Mouse (Mus musculus) heart, embryonic 14.5 days (tissue): ENCODE measurements at regions not wholly inside any gene's neighbourhood (a gene's known extent, or its start where the extent isn't known, plus 50 kb on each side); places are given as distances from the start of the nearest gene placed in this dataset.

Source experiments
- ATAC-seq: fragments of 200-750 bp; cut with Nextera tagmentation; 2 replicates; pipeline ENCODE4 v1.8.0; 2017; ENCODE audit warnings: low read depth, moderate TSS enrichment; ENCODE audit not compliant: insufficient number of reproducible peaks, insufficient read depth, low FRiP score
- H3K27ac ChIP-seq, 2 experiments: fragments of 200-500 bp in 1 of 2; fragments of 300-500 bp in 1 of 2; sonication (generic) in 1 of 2; replicated peaks in 1 of 2; 2 replicates each; pipeline ENCODE4 v1.5.1; 2012 to 2014; ENCODE audit warnings: low read depth in 2 of 2, low read length in 2 of 2, control low read depth in 1 of 2, mild to moderate bottlenecking in 1 of 2, mixed read lengths in 1 of 2; ENCODE audit not compliant: control insufficient read depth in 1 of 2, insufficient read depth in 1 of 2
- H3K27me3 ChIP-seq: fragments of 300-500 bp; sonication (generic); 2 replicates; pipeline ENCODE4 v1.6.1; 2014; ENCODE audit warnings: mild to moderate bottlenecking, low read length, control low read depth; ENCODE audit not compliant: control insufficient read depth, insufficient read depth
- H3K36me3 ChIP-seq: fragments of 300-500 bp; sonication (generic); 2 replicates; pipeline ENCODE4 v1.6.1; 2014; ENCODE audit warnings: mild to moderate bottlenecking, control low read depth, low read length, mixed read lengths; ENCODE audit not compliant: control insufficient read depth, insufficient read depth
- H3K4me1 ChIP-seq, 2 experiments: fragments of 200-500 bp in 1 of 2; fragments of 300-500 bp in 1 of 2; sonication (generic) in 1 of 2; 2 replicates each; pipeline ENCODE4 v1.6.1; 2012 to 2014; ENCODE audit warnings: low read length in 2 of 2, control low read depth in 1 of 2, mixed read lengths in 1 of 2; ENCODE audit not compliant: control insufficient read depth in 2 of 2, insufficient read depth in 2 of 2
- H3K4me2 ChIP-seq: fragments of 300-500 bp; sonication (generic); 2 replicates; pipeline ENCODE4 v1.6.1; 2014; ENCODE audit warnings: mild to moderate bottlenecking, low read length
- H3K4me3 ChIP-seq, 2 experiments: fragments of 200-500 bp in 1 of 2; fragments of 300-500 bp in 1 of 2; sonication (generic) in 1 of 2; 2 replicates each; pipeline ENCODE4 v1.5.1; 2012 to 2014; ENCODE audit warnings: low read length in 2 of 2, mild to moderate bottlenecking in 2 of 2, control low read depth in 1 of 2, low read depth in 1 of 2, moderate library complexity in 1 of 2; ENCODE audit not compliant: control insufficient read depth in 1 of 2, insufficient read depth in 1 of 2
- H3K9ac ChIP-seq: fragments of 300-500 bp; sonication (generic); 2 replicates; pipeline ENCODE4 v1.6.1; 2014; ENCODE audit warnings: mild to moderate bottlenecking, low read length
- H3K9me3 ChIP-seq: fragments of 300-500 bp; sonication (generic); 2 replicates; pipeline ENCODE4 v1.6.1; 2016; ENCODE audit warnings: low read length, control low read depth; ENCODE audit not compliant: control insufficient read depth
- whole genome bisulfite sequencing: fragments of 180-500 bp; shearing (Covaris S2); extraction: QIAGEN DNeasy Blood & Tissue Kit; methylation state at CpG from one replicate; pipeline ENCODE4 v1.1.7; 2014; 5-methylcytosine and 5-hydroxymethylcytosine counted together

DNA sequence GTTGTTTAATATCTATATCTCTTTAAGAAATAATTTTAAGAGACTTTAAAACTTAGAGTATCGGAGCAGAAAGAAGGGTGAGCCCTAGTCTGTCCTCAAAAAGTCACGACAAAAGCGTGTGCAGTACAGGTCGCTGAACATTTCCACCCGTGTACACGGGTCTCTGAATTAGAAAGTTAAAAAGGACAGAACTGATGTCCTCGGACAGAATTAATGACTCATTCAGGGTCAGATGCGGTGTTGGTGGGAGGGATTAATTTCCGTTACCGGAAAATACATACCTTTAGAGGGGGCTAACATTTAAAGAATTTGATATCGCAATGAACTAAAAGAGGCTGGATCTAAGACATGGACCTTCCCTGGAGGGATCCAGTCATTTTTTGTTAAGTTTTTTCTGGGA is 152.3 kb upstream of the Smim15 start:
- Histone ChIP-seq H3K4me3 (peak overlapping the region; percentile 84 to 92), H3K4me2 (peak overlapping the region; percentile 81), H3K9ac (peak overlapping the region; percentile 80), H3K27me3 (peaks cover 24% of the 10 kb centered on the region), H3K9me3 (no peaks in the 10 kb centered on the region), H3K27ac (no peak overlapping the region), H3K4me1 (peaks cover 0 to 18% of the 10 kb centered on the region in 2 experiments; a peak in 3 of 4 replicates), H3K36me3 (no peaks in the 10 kb centered on the region)
- WGBS = 9% methylated on average over 11 of the region's 11 CpGs
- ATAC-seq = no peak

DNA sequence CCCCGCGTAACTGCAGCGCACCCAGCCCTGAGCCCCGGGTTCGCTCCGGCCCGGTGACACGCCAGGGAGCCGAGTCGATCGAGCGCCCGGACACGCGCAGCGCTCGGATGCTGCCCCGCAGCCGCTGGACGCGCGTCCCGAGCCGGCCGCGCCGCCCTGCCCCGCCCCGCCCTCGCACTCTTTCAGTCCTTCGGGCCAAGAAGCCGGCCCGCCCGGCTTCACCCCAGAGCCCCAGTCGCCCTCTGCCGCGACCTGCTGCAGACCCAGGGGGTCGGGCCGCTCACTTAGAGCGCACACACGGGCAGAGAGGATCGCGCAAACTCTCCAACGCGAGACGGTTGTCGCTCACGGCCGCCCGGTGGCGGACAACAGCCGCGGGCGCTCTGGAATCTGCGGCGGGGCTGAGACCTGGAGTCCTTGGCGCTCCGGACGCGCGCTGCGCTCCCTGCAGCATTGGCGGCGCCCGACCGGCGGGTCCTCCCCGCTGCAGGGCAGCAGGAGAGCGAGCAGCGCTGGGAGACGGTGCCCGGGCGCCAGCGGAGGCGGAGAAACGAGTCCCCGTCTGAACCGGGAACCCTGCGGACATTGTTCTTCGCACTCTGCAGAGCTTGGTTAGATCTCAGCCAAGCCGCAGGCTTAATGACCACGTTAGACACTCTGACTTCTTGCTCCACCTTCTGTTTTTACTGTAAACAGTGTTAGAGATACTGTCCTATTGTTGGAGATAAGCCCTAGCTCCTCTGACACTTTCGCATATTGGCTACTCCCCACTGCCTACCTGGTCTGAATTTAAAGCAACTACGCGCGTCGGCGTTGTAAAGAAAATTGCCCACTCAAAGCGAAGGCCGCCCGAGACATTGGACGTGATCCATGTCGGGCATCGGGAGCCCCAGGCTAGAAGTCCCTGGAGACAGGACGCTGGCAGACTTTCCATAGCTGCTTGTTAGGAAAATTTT is 153.1 kb upstream of the Smim15 start:
- peak; percentile 14 for ATAC-seq
- Histone ChIP-seq H3K4me1 (peaks cover 0 to 18% of the 10 kb centered on the region in 2 experiments; a peak in 3 of 4 replicates), H3K36me3 (no peaks in the 10 kb centered on the region), H3K27ac (peak overlapping the region; percentile 92 to 95), H3K4me2 (peak overlapping the region; percentile 81), H3K27me3 (peaks cover 16% of the 10 kb centered on the region), H3K4me3 (peak overlapping the region; percentile 84 to 92), H3K9me3 (no peaks in the 10 kb centered on the region), H3K9ac (peak overlapping the region; percentile 80)
- under 1% methylated on average over 88 of the region's 95 CpGs for WGBS

DNA sequence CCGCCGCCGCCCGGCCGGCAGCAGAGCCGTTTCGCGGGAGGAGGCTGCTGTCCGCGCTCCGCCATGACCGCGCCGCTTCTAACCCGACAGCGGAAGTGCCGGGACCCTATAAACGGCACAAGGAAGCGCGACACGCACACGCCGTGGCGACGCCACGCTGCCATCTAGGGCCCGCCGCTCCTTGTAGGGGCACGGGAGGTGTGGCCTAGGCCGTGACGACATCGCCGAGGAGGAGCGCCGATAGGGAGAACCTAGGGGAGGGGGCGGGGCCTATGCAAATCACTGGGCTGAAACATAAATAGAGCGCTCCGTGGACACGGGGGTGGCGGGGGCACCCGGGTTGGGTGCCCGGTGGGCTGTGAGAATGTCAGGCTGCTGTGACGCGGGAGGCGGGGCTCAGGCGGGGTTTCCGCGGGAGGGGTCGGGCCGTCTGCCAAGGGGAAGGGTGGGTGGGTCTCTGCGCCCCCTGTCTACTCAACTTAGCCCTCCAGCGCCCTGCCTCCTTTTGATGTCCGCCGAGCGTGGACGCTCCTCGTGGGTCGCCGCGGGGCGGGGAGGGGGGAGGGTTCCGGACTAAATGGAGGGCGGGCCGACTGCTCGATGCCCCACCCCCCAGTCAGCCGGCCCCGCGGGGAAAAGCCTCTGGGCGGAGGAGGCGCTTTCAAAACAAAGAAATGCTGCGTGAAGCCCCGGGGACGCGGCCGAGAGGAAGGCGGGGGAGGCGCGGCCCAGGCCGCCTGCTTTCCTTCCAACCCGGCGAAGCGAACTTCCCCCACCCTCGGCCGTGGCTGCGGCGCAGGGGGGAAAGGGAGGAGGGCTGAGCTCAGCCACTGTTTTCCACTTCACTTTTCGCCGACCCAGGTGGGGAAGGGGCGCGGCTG is 154.0 kb upstream of the Smim15 start:
- WGBS = under 1% methylated on average over 71 of the region's 90 CpGs
- Histone ChIP-seq H3K9ac (peak overlapping the region; percentile 87), H3K27me3 (peaks cover 16% of the 10 kb centered on the region), H3K36me3 (no peaks in the 10 kb centered on the region), H3K9me3 (no peaks in the 10 kb centered on the region), H3K4me2 (peak overlapping the region; percentile 81), H3K4me1 (peaks cover 0 to 18% of the 10 kb centered on the region in 2 experiments; a peak in 3 of 4 replicates), H3K27ac (peak overlapping the region; percentile 92 to 95), H3K4me3 (peak overlapping the region; percentile 84 to 92)
- peak; percentile 94 for ATAC-seq

DNA sequence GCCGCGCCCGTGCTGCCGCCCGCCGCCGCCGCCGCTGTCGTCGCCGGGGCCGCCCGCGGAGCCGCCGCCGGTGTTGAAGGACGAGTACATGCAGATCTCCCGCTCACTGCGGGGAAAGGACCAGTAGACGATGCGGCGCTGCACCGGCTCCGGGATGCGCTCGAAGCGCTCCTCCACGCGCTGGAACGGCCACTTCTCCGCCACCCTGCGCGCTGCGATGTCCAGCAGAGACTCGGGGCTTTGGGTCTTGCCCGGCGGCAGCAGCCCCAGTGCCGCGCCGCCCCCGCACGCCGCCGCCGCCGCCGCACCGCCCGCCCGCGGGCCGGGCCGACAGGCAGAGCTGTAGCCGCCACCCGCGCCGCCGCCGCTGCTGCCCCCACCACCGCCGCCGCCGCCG is 154.7 kb upstream of the Smim15 start:
- WGBS = under 1% methylated on average over 60 of the region's 66 CpGs
- peaks cover 16% of the 10 kb centered on the region for H3K27me3 ChIP-seq
- peak overlapping the region; percentile 84 to 92 for H3K4me3 ChIP-seq
- H3K4me2 ChIP-seq = peak overlapping the region; percentile 81
- peak overlapping the region; percentile 19 to 86; a peak in 3 of 4 replicates for H3K27ac ChIP-seq
- no peaks in the 10 kb centered on the region for H3K36me3 ChIP-seq
- peak overlapping the region; percentile 87 for H3K9ac ChIP-seq
- no peaks in the 10 kb centered on the region for H3K9me3 ChIP-seq
- H3K4me1 ChIP-seq = peaks cover 0 to 18% of the 10 kb centered on the region in 2 experiments; a peak in 3 of 4 replicates
- ATAC-seq = no peak

DNA sequence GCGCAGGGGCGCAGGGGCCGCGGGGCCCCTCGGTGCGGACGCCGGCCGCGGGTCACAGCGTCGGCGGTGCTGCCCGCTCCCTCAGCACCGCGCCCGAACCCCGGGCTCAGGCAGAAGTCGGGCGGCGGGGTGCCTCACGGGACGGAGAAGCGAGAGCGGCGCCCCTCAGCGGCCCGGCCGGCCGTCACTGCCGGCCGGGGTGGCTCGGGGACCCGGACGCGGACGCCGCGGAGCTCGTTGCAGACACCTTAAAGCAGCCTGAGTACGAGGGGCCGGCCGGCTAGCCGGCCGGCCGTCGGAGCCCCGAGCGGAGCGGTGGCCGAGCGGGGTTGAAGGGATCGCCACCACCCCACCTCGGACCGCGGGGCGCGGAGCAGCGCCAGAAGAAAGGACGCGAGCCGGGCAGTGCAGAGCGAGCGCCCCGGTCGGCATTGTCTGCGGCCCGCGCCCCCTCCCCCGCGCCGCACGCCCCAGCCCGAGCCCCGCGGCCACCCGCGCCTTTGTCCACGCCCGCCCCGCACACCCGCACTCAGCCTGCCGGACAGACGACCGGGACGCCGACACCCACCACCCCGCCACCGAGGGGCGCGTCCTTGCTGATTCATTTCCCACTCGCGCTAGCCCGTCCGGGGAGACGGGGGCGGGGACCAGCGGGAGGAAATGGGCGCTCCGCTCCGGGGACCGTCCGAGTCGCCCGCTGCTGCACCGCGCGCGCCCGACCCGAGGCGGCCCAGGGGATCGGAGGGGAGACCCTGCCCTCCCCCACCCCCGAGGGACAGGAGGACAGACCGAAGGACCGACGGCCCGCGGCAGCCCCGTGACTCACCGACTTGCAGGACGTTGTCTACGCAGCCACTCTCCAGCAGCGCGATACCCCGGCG is 155.4 kb upstream of the Smim15 start:
- no peak for ATAC-seq
- WGBS = under 1% methylated on average over 106 of the region's 127 CpGs
- peak overlapping the region; percentile 84 to 92 for H3K4me3 ChIP-seq

DNA sequence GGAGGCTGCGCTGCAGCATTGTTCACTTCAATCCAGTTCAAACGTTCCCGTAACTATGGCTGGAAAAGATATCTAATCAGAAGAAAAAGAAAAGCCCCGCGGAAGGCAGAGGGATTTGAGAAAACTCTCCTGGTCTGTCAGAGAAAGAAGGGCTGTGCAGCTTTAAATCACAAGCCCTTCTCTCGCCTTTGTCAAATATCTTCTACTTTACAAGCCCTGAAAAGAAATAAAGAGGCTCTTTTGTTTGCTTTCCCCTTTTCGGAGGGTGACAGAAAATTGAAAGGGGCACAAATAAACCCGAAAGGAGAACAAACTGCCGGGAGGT is 156.1 kb upstream of the Smim15 start:
- WGBS = under 1% methylated on average over 9 of the region's 9 CpGs
- Histone ChIP-seq H3K27ac (peak overlapping the region in 1 of 2 experiments; percentile 86; a peak in 1 of 4 replicates), H3K4me2 (peak overlapping the region; percentile 81), H3K9ac (peak overlapping the region; percentile 87), H3K4me1 (peaks cover 0 to 18% of the 10 kb centered on the region in 2 experiments; a peak in 3 of 4 replicates), H3K36me3 (no peaks in the 10 kb centered on the region), H3K9me3 (no peaks in the 10 kb centered on the region), H3K27me3 (0 out of 2 replicates have a peak, but pooled peaks cover 7% of the 10 kb centered on the region), H3K4me3 (peak overlapping the region; percentile 84 to 92)
- ATAC-seq = no peak

More for the DNA sequence above, 155.4 kb upstream of the Smim15 start:
- Histone ChIP-seq H3K4me2 (peak overlapping the region; percentile 81), H3K27ac (peak overlapping the region; percentile 3 to 86; a peak in 3 of 4 replicates), H3K9ac (peak overlapping the region; percentile 87), H3K36me3 (no peaks in the 10 kb centered on the region), H3K9me3 (no peaks in the 10 kb centered on the region), H3K4me1 (peaks cover 0 to 18% of the 10 kb centered on the region in 2 experiments; a peak in 3 of 4 replicates), H3K27me3 (peaks cover 13% of the 10 kb centered on the region; the same call in 1 of the 2 replicates)
